Mouse (Mus musculus) ES-E14 (cell line): Measurements from ENCODE around the gene Znrf3.

Source experiments
- CHD2 ChIP-seq: IDR thresholded peaks from 2 replicates; pipeline ENCODE4 v1.6.1; 2014; ENCODE audit warnings: mild to moderate bottlenecking, low read depth, low read length, inconsistent platforms
- HCFC1 ChIP-seq: IDR thresholded peaks from 2 replicates; pipeline ENCODE4 v1.6.1; 2012; ENCODE audit warnings: low read length, inconsistent platforms, borderline replicate concordance; ENCODE audit not compliant: insufficient read depth
- MAFK ChIP-seq: IDR thresholded peaks from 2 replicates; pipeline ENCODE4 v1.6.1; 2014; ENCODE audit warnings: mild to moderate bottlenecking, low read depth, low read length, inconsistent platforms; ENCODE audit not compliant: insufficient read depth
- ZC3H11A ChIP-seq: IDR thresholded peaks from 2 replicates; pipeline ENCODE4 v1.6.1; 2012; ENCODE audit warnings: low read depth, mild to moderate bottlenecking, inconsistent platforms, low read length, borderline replicate concordance
- ZNF384 ChIP-seq: IDR thresholded peaks from 2 replicates; pipeline ENCODE4 v1.6.1; 2012; ENCODE audit warnings: low read depth, low read length, inconsistent platforms

- no peak for TF ChIP-seq CHD2
- TF ChIP-seq MAFK: no peak
- TF ChIP-seq HCFC1: no peak
- no peak for TF ChIP-seq ZC3H11A
- TF ChIP-seq ZNF384: no peak
Measured at GRCm38 (mm10) chr11:5245431-5245830, 199.2 kb downstream of the Znrf3 start.
